Mouse (Mus musculus): ENCODE measurements around the gene Themis2. TPM values are rescaled to one million over a fixed set of nuclear protein-coding genes. Genes with fewer than 3 reads are reported as not detected.
A peak's percentile ranks its signal among the peaks of the same experiment; 100 is the strongest.
"Not testable (repeated sequence)": the region's sequence is repeated elsewhere in the genome, so short reads cannot be mapped to it uniquely, and the experiment has no call there.

Gene Themis2
- polyA plus RNA-seq, 1 experiment = 7.8 TPM

DNA sequence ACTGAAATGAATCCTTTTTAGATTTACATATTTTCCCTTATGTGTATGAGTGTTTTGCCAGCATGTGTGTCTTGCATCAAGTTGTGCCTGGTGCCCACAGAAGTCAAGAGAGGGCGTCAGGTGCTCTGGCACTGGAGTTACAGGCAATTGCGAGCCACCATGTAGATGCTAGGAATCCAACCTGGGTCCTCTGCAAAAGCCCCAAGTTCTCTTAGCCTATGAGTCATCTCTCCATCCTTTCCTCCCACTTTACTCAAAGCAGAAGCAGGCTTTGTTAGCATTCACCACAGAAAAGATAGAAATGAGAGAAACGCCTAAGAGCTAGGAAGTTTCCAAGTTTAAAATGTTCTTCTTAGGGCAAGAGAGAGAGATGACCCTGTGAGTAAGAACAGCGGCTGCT, 3.7 kb upstream of the Themis2 start:
- DNase-seq (ENCODE audit: low read depth) = no peak

DNA sequence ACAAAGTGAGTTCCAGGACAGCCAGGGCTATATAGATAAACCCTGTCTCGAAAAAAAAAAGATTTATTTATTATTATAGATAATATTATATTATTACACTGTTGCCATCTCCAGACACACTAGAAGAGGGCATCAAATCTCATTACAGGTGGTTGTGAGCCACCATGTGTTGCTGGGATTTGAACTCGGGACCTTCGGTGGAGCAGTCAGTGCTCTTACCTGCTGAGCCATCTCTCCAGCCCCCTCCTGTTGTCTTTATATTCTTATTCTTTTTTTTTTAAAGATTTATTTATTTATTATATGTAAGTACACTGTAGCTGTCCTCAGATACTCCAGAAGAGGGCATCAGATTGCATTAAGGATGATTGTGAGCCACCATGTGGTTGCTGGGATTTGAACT, 2.5 kb upstream of the Themis2 start:
- not testable (repeated sequence) for DNase-seq (ENCODE audit: low read depth)

DNA sequence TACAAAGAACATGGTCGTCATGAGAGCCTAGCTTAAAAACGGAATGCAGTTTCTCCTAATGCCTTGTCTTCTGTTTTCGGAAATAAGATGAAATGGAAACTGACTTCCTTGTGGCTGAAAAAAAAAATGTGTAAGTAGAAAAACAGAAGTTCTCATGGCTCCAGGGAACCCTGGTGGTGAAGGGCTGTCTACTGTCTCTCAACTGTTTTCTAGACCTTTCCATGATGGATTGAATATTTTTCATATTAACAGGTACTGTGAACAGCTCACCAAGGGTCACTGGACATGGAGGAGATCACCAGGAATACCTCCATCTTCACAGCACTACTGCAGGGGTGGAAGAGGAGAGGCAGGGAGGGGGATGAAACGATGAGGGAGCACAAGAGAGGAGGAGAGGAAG, 1.8 kb upstream of the Themis2 start:
- no peak for DNase-seq (ENCODE audit: low read depth)

DNA sequence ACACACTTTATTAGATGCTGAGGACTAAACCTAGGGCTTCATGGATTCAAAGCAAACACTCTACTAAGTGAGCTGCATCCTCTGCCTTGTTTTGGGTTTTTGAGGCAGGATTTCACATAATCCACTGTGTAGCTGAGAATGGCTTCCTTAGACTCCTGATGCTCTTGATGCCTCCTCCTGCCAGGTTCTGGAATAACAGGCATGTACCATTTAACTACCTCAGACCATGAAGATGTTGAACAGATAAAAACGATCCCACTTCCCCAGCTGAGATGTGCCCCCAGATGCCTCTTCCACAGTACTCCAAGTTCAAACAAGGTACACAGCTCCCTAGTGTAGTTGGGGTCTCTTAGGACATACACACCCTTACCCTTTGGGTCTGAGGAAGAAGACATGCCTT, 1.3 kb upstream of the Themis2 start:
- no peak for DNase-seq (ENCODE audit: low read depth)

DNA sequence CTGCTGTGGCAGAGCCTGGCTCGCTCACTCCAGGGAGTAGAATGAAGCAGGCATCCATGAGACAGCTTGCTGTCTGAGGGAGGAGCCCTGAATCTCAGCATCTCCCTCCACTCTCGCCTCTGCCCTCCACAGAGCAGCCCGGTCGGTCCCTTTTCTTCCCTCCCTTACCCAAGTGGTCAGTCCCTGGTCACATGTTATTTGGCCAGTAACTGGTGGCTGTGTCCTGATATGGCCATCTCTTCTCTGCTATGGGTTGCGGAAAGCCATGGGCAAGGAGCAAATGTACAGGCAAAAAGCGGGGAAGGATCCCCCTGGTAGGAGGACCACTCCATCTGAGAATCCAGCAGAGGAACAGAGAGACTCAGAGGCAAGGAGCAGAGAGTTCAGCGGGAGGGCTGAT, 1.0 kb downstream of the Themis2 start:
- no peak for DNase-seq (ENCODE audit: low read depth)

DNA sequence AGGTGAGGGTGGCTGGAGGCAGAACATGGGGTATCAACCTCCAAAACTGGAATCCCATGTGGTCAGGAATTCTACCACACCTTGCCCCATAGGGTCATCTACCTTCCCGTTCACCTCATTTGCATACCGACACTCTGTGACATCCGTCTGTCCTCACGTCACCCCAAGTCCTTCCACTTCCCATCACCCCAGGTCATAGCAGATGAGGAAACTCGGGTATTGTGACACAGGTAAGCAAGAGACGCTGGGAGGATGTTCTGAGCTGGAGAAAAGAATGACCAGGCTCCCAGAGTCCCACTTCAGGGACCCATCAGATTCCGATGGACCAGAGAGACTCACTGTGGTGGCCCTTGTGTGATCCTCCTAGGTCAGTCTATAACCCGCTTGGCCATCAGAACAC, 1.4 kb downstream of the Themis2 start:
- DNase-seq (ENCODE audit: low read depth) = no peak

DNA sequence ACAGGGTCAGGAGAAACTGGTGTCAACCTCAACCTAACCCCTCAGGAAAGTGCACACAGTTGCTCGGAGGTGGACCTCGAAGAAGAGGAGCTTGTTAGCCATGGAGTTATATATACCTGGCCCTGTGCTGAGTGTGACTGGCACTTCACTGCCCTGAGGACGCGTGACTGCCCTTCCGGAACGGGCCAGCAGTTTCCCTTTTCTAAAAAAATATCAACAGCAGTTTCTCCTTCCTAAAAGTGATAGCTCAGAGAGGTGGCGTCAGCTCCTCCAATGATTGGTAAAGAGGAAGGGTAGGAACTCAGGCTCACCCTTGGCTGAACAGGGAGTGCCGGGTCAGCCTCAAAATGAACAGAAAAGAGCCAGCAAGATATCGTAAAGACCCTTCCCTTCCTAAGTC, 2.2 kb downstream of the Themis2 start:
- DNase-seq (ENCODE audit: low read depth) = no peak

DNA sequence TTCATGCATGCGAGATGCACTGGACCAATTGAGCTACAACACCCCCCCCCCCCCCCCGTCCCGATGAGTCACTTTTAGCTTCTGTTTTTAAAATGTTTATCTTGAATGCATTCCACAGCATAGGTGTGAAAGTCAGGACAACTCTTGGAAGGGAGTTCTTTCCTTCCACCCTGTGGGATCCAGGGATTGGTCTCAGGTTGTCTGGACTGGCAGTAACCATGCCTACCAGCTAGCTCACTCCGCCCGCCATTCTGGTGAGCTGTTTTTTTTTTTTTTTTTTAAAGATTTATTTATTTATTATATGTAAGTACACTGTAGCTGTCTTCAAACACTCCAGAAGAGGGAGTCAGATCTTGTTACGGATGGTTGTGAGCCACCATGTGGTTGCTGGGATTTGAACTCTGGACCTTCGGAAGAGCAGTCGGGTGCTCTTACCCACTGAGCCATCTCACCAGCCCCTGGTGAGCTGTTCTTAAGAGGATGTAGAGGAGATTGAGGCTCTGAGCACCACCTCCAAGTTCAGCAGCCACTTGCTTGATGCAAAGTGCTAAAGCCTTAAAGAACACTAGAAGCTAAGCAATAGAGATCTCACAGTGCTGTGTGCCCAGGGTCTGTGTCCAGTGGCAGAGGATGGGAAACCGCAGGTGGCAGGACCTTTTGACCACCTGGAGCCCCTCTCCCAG, 2.7 kb downstream of the Themis2 start:
- not testable (repeated sequence) for DNase-seq (ENCODE audit: low read depth)

DNA sequence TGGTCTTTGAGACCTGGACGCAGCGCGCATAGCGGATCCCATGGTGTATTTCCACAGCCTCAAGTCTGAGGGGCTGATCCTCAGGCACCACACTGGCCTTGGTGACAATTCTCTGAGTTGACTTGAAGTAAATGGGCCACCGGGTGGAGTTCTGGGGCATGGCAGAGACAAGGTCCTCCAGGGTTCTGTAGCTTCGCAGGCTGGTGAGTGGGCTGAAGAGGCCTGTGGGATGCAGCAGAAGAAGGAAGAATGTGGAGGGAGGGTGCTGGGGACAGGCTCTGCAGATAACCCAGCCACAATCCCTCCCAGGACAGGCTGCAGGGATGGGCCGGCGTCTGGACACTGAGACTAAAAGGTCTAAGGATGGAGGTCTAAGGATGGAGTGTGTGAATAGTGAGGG, 6.5 kb downstream of the Themis2 start:
- no peak for DNase-seq (ENCODE audit: low read depth)

DNA sequence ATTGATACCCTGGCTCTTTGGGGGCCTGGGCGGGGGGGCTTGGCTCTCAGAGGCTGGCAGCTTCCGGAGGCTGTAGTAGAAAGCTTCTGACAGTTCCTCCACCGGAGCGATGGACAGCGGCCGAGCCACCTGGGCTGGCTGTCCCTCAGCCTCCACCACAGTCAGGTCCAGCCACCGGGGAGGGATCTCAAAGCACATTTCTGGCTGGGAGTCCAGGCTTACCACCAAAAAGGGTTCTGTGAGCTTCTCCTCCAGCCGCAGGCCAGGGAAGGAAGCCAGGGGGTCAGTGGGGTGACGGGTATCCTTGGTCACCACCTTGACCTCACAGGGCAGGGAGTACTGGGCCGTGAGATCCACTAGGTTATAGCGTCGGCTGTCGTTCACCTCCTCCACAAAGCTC, 11.0 kb downstream of the Themis2 start:
- DNase-seq (ENCODE audit: low read depth) = no peak

DNA sequence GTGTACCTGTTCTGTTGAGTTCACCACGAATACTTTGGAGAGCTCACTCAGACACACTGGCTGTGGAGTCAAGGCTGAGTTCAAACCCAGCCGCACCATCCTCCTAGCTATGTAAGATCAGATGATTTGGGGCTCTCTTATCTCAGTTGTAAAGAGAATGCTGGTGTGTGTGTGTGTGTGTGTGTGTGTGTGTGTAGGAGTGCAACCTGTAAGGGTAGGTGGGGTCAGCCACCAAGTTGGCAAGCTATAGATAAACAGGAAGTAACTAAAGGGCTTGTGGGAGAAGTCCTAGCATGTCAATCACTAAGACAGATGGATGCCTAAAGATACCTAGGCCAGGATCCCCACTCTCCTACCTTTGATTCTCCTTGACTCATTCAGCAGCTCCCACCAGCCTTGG, 12.5 kb downstream of the Themis2 start:
- no peak for DNase-seq (ENCODE audit: low read depth)

DNA sequence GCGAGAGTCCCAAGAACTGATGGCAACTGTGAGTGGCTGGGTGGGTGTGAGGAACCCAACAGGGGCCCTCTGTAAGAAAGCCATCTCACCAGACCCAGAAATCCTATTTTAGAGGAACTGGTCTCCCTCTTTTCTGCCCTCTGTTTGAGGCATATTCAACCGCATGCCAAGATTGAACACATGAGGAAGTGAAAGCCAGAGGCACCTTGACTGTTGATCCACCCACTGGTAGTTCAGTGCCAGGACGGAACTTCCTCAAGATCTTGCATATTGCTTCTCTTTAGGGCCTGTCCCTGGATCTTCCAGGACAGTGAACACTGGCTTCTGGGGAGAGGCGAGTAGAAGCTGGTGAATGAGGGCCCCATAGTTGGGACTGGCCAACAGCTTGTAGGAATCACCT, 15.9 kb downstream of the Themis2 start:
- peak; percentile 79 for DNase-seq (ENCODE audit: low read depth)

DNA sequence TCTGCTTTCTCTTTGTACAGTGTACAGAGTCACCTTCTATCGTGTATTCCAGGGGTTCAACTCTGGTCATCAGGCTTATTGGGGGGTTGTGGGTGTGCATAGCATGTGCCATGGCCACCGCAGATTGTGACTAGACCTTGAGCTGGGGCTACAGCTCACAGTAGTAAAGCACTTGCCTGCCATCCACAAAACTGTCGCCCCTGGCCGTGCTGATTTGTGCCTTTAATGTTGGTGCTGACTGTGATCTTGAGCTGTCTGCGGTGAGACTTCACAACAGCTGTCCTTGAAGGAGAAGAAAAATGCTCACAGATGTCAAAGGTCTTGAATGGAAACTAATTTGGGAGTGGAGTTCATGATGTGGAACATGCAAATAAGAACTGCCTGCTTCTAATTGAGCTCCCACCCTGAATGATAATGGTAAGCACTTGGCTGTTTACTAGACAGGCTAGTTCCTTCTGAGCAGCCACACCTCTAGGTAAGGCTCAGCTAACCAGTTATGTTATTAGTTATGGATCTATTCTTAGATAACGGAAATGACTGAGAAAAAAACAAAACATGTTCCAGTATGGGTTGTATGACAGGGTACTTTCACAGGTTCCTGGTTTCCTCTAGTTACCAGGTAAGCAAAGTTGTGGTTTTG, 17.5 kb downstream of the Themis2 start:
- no peak for DNase-seq (ENCODE audit: low read depth)

DNA sequence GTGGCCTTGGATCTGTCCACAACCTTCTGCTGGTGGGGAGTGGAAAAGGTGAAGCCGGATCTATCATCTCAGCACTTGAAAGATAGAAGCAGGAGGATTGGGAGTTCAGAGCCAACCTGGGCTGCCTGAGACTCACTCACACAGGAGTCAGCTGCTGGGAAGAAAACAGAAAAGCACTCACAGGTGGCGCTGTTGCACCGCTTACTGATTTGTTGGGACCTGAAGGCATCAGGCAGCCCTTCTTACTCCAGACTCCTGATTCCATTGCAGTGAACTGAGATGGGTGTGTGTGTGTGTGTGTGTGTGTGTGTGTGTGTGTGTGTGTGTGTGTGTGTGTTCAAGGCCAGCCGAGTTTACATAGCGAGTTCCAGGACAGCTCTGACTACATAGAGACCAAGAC, 19.4 kb downstream of the Themis2 start:
- DNase-seq (ENCODE audit: low read depth) = no peak

DNA sequence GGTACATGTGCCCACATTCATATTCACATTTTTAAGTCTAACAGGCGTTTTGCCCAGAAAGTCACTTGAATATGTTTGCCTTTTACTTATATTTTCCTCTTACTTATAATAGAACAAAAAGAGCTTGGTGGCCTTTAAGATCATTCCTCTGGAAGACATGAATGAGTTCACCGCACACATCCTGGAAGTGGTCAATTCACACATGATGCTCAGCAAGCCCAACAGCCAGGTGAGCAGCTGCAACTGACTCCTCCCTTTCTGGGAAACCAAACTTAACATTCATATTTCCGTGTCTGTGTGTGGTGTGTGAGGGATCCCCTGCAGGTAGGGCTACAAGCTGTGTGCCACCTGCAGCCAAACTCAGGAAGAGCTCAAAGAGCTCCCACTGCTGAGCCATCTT, 21.3 kb downstream of the Themis2 start:
- no peak for DNase-seq (ENCODE audit: low read depth)

DNA sequence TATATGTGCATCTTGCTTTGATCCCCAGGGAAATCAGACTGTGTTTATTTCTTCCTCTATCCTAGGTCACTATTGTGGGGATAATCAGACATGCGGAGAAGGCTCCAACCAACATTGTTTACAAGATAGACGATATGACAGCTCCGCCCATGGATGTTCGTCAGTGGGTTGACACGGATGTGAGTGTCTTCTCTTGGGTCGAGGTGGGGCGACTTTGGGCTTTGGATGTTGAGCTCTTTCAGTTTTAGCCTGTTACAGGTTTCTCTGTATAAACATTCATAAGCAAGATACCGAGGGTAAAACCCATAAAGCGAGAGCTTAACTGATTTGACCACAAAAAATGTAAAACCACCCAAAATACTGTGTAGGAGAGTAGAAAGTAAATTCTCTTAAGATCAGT, 24.4 kb downstream of the Themis2 start:
- no peak for DNase-seq (ENCODE audit: low read depth)

DNA sequence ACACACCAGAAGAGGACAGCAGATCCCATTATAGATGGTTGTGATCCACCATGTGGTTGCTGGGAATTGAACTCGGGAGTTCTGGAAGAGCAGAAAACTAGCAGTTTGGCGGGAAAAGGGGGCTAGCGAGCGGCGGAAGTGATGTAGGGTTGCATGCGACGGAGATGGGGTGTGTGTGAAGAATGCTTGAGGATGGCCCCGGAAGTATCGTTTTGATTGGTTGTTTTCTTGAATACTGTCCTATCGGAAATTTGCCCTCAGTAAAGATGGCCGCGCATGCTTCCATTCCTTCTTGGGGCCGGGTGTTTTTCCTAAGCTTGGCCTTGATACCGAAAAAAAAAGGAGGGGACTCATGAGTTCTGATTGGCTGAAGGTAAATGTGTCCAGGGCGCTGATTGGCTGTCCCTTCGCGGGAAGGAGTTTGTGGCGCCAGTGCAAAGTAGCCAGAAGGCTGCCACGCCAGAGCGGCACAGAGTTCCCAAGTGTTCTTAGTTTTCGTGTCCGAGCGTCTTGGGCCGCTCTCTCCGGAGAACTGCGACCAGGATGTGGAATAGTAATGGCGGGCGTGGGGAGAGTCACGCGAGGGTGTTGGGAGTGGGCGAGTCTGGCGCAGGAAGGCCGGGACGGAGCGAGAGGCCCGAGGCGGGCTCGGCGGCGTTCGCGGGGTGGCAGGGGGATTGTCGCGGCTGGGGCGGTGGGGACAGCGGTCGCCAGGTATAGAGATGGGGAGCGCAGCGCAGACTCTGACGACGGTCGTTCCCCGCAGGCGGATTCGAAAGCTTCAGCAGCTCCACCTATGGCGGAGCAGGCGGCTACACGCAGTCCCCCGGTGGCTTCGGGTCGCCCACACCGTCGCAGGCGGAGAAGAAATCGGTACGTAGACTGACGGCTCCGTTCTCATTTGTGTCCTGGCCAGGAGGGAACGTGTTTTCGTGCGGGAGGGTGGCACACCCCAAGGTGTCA, 28.0 kb downstream of the Themis2 start, which contains the start of gene Rpa2:
Rpa2 (plus strand) TSS at position 419 of the 963 bp plus-strand sequence.
- DNase-seq (ENCODE audit: low read depth) = peak; percentile 99

DNA sequence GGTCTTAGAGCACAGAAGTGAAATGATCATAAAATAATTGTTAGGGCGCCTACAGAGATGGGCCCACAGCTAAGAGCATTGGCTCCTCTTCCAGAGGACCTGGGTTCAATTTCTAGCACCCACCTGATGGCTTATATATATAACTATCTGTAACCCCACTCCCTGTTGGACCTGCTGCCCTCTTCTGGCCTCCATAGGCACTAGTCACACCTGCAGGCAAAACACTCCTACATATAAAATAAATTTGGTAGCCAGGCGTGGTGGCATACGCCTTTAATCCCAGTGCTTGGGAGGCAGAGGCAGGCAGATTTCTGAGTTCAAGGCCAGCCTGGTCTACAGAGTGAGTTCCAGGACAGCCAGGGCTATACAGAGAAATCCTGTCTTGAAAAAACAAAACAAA, 33.1 kb downstream of the Themis2 start:
- not testable (repeated sequence) for DNase-seq (ENCODE audit: low read depth)

DNA sequence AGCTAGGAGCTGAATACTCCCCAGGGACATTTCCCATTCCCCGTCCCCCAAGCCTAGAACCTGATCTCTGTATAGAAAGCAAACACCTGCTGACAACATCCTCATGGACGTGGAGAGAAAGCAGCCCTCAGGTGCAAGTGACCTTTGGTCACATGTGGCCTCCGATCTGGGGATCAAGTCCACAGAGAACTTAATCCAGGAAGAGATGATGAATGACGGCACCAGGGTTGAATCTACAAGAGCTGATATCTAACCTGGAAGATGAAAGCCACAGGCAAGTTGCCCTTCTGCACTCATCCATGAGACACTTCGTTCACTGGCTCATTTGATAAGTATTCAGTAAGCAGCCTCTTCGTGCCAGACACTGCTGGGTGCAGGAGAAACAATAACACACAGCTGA, 33.6 kb downstream of the Themis2 start:
- DNase-seq (ENCODE audit: low read depth) = no peak

DNA sequence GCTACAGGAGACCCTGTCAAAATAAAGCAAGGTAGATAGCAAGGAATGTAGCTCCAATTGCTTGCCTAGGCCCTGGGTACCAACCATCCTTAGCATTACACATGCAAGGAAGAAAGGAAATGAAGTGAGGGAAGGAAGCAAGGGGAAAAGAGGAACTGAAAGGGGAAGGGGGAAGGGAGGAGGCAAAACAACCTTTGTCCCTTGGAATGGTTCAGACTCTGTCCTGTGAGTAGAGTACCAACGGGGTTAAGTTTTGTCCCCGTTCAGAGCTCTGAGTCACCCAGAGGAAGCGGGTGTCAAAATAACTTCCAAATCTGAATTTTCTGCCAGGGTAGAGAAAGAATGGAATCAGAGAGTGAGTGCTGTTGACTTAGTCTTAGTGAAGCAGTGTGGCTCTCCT, 35.9 kb downstream of the Themis2 start:
- no peak for DNase-seq (ENCODE audit: low read depth)

DNA sequence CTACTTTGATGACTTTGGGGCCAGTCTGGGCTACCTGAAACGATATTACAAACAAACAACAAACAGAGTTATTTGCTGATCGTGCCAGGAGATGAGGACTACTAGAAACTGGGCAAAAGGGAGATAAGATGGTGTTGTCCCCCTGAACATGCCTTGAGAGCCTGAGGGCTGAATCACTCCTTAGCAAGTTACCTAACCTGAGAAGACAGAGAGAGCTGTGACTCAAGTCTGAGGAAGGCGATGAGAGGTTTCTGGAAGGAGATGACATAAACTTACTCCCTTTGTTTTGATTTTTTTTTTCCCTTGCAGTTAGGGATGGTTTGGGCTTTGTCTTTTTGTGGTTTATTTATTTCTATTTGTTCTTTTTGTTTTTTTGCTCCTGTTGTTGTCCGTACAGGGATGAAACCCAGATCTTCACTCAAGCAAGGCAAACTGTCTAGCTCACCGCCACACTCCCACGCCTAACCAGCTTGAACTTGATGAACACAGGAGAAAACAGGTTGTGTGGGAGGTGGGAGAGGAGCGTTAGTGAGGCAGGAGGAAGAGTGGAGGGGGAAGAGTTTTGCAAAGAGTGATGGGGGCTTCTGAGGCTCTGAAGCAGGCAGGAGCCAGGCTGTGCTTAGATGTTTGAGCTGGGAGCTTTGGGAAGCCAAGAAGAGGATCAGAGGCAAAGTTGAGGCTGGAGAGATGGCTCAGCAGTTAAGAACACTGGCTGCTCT, 38.4 kb downstream of the Themis2 start:
- DNase-seq (ENCODE audit: low read depth) = no peak

DNA sequence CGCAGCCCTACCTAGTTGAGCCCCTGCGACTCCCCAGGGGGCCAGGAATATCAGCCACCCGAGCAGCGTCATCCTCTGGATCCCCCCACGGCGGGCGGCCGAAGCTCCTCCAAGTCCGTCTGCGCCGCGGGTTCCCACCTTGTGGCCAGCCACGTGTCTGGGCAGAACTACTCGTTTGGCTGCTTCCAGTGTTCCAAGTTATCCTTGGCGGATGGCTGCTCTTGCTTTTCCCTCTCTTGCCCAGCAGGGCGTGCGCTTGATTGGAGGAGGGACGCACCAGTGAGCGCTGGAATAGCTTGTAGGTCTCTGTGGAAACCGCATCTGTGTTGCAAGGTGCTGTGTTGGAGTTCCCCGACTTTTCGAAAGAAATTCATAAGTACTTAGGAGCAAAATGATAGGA, 39.2 kb downstream of the Themis2 start, which contains the start of gene Smpdl3b:
Smpdl3b (minus strand) TSS at position 279 of the 400 bp plus-strand sequence.
- DNase-seq (ENCODE audit: low read depth) = peak; percentile 68
